Mouse (Mus musculus) olfactory bulb, adult 2 months (tissue): ENCODE results near the gene Gtf2a1l. TPM values are rescaled to one million over a fixed set of nuclear protein-coding genes. Genes with fewer than 3 reads are reported as not detected.

Source experiments
- H3K27ac ChIP-seq: fragments of 200-500 bp; 2 replicates; pipeline ENCODE4 v1.5.1; 2012; ENCODE audit warnings: low read depth, low read length; ENCODE audit not compliant: insufficient read depth
- H3K4me1 ChIP-seq: fragments of 200-500 bp; 2 replicates; pipeline ENCODE4 v1.6.1; 2012; ENCODE audit warnings: low read length; ENCODE audit not compliant: control insufficient read depth, insufficient read depth
- H3K4me3 ChIP-seq: fragments of 200-500 bp; 2 replicates; pipeline ENCODE4 v1.5.1; 2012; ENCODE audit warnings: mild to moderate bottlenecking, low read depth, low read length, moderate library complexity; ENCODE audit not compliant: insufficient read depth
- CTCF ChIP-seq: fragments of 200-500 bp; IDR thresholded peaks from 2 replicates; pipeline ENCODE4 v1.5.1; 2012; ENCODE audit warnings: low read depth, mild to moderate bottlenecking, low read length, moderate library complexity; ENCODE audit not compliant: insufficient read depth
- POLR2A ChIP-seq: fragments of 200-500 bp; IDR thresholded peaks from 2 replicates; pipeline ENCODE4 v1.6.1; 2012; ENCODE audit warnings: mild to moderate bottlenecking, low read depth, low read length, moderate library complexity; ENCODE audit not compliant: insufficient read depth
- WGBS: fragments of 180-500 bp; shearing (Covaris S2); methylation state at CpG from one replicate; pipeline ENCODE4 v1.1.7; 2018; 5-methylcytosine and 5-hydroxymethylcytosine counted together
- polyA plus RNA-seq: library from polyadenylated mRNA; stranded (reverse); fragments of >200 nt; gene quantifications from 2 replicates; pipeline ENCODE4 v1.2.4, GENCODE M21; 2012; ENCODE audit warnings: low replicate concordance; ENCODE audit not compliant: missing spikeins, insufficient read depth, insufficient read length

Gene Gtf2a1l
- polyA plus RNA-seq, 1 experiment = not detected

GRCm38 (mm10) chr17:88629381-88629759 lies 39.1 kb upstream of the Gtf2a1l start:
- H3K4me3 ChIP-seq = no peak overlapping the region
- no peak for TF ChIP-seq CTCF
- no peak for TF ChIP-seq POLR2A
- H3K27ac ChIP-seq = peak overlapping the region; percentile 9; the same call in 1 of the 2 replicates
- H3K4me1 ChIP-seq = peaks cover 6% of the 10 kb centered on the region
- 46% methylated on average over 4 of the region's 4 CpGs for WGBS

- Histone ChIP-seq H3K27ac (no peak overlapping the region), H3K4me3 (no peak overlapping the region), H3K4me1 (peaks cover 6% of the 10 kb centered on the region)
- WGBS = 50% methylated on average over 11 of the region's 11 CpGs
- no peak for TF ChIP-seq CTCF
- no peak for TF ChIP-seq POLR2A
Measured at GRCm38 (mm10) chr17:88629931-88630553, 38.4 kb upstream of the Gtf2a1l start.

DNA sequence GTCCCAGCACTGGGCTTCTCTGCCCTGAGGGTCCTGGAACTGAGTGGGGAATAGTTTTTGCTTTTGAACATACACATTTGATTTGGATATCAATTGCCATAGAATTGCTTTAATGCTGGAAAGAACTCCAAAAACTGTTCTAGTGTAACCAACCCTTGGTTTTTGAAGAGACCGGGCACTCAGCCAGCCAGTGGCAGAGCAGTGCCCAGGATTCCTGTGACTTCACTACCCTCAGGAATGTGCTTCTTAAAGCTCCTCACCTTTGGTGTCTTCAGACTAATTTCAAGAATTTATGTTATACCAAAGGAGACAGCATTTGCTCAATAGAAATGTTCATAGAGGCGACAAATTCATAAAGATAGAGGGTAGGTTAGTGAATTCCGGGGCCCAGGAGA lies 37.9 kb upstream of the Gtf2a1l start:
- Histone ChIP-seq H3K4me1 (peaks cover 6% of the 10 kb centered on the region), H3K27ac (no peak overlapping the region), H3K4me3 (no peak overlapping the region)
- TF ChIP-seq POLR2A (no peak), CTCF (no peak)
- 62% methylated on average over 3 of the region's 3 CpGs for WGBS

DNA sequence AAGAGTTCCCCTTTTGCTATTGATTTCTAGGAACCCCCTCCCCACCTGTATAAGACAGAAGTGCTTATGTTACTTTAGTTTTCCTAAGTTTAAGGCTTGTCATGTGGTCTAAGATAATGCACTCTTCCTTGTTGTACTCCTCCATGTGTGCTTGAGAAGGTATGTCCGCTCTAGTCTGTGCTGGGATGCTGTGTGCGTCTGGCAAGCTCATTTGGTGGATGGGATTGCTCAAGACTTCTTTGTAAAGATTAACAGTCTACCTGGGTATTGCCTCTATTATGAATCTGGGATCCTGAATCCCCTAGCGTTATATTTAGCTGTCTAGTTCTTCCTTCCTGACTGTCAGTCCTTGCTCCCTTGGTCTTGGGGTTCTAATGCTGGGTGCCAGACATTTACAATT lies 35.8 kb upstream of the Gtf2a1l start:
- WGBS = 95% methylated on average over 3 of the region's 3 CpGs
- TF ChIP-seq POLR2A = no peak
- no peak for TF ChIP-seq CTCF
- Histone ChIP-seq H3K4me1 (peaks cover 6% of the 10 kb centered on the region), H3K4me3 (no peak overlapping the region), H3K27ac (no peak overlapping the region)

GRCm38 (mm10) chr17:88636076-88636475 lies 32.4 kb upstream of the Gtf2a1l start:
- WGBS = 80% methylated on average over 14 of the region's 14 CpGs
- no peak for TF ChIP-seq CTCF
- no peak for TF ChIP-seq POLR2A
- Histone ChIP-seq H3K4me3 (no peak overlapping the region), H3K4me1 (no peaks in the 10 kb centered on the region; the same call in 1 of the 2 replicates), H3K27ac (no peak overlapping the region)

DNA sequence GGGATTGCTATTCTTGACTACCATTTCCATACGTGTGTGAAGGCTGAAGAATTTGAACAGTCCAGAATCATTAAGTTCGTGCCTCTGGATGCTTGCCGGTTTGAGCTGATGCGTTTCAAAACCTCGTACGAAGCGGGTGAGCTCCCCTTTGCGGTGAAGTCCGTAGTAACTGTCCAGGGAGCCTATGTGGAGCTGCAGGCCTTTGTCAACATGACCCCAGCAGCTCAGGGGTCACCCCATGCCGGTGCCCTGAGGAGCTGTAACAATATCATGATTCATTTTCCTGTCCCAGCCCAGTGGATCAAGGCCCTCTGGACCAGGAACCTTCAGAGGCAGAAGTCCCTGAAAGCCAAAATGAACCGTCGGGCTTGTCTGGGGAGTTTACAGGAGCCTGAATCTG lies 31.9 kb upstream of the Gtf2a1l start:
- no peaks in the 10 kb centered on the region; the same call in 1 of the 2 replicates for H3K4me1 ChIP-seq
- H3K27ac ChIP-seq = no peak overlapping the region
- 65% methylated on average over 12 of the region's 12 CpGs for WGBS
- no peak for TF ChIP-seq CTCF
- TF ChIP-seq POLR2A = no peak
- H3K4me3 ChIP-seq = no peak overlapping the region

- Histone ChIP-seq H3K4me1 (no peaks in the 10 kb centered on the region; the same call in 1 of the 2 replicates), H3K27ac (no peak overlapping the region), H3K4me3 (no peak overlapping the region)
- TF ChIP-seq POLR2A = no peak
- TF ChIP-seq CTCF = no peak
- 31% methylated on average over 6 of the region's 6 CpGs for WGBS
Measured at GRCm38 (mm10) chr17:88641012-88641411, 27.4 kb upstream of the Gtf2a1l start.

- TF ChIP-seq POLR2A = no peak
- no peak for TF ChIP-seq CTCF
- H3K4me3 ChIP-seq = no peak overlapping the region
- H3K27ac ChIP-seq = no peak overlapping the region
- H3K4me1 ChIP-seq = no peaks in the 10 kb centered on the region; the same call in 1 of the 2 replicates
- 95% methylated on average over 8 of the region's 8 CpGs for WGBS
Measured at GRCm38 (mm10) chr17:88641836-88642235, 26.6 kb upstream of the Gtf2a1l start.

- H3K4me1 ChIP-seq = no peaks in the 10 kb centered on the region
- no peak for TF ChIP-seq CTCF
- H3K4me3 ChIP-seq = no peak overlapping the region
- no peak overlapping the region for H3K27ac ChIP-seq
- 90% methylated on average over 7 of the region's 7 CpGs for WGBS
Measured at GRCm38 (mm10) chr17:88644876-88645275, 23.6 kb upstream of the Gtf2a1l start.

DNA sequence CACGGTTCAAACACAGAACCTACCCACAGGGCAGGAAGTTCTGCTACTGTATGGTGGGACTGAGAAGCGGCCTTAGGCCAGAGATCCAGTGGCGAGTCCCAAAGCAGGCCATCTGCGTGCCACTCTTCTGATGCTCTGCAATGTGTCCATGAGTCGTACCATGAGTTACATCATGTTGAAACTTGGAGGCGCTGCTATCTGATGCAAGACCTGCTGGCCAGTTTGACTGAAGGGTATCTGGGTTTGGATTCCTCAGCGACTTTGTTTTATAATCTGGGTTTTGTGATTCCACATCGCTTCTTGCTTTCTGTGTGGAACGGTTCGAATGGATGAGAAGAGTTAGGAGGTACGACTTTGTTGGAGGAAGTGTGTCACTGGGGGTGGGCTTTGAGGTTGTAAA lies 23.2 kb upstream of the Gtf2a1l start:
- no peak overlapping the region for H3K4me3 ChIP-seq
- TF ChIP-seq CTCF (no peak), POLR2A (no peak)
- H3K27ac ChIP-seq = no peak overlapping the region
- WGBS = 93% methylated on average over 11 of the region's 11 CpGs
- H3K4me1 ChIP-seq = no peaks in the 10 kb centered on the region
